Mouse (Mus musculus): ENCODE measurements around the gene Pknox2. TPM values are rescaled to one million over a fixed set of nuclear protein-coding genes. Genes with fewer than 3 reads are reported as not detected.

Gene Pknox2
- polyA plus RNA-seq, 1 experiment, result 83.7 TPM

GRCm38 (mm10) chr9:37047490-37047889 lies 99.7 kb downstream of the Pknox2 start:
- no peak overlapping the region for H3K4me3 ChIP-seq (ENCODE audit: control insufficient read depth, low read depth, low read length)
- H3K36me3 ChIP-seq (ENCODE audit: control insufficient read depth, insufficient read depth, low read length), result no peaks in the 10 kb centered on the region
- no peaks in the 10 kb centered on the region for H3K27me3 ChIP-seq (ENCODE audit: control insufficient read depth, insufficient read depth, low read length)
- TF ChIP-seq CTCF (IDR thresholded peaks at IDR 0.05; ENCODE audit: control insufficient read depth, insufficient read depth, insufficient replicate concordance, low read depth, low read length) (no peak), POLR2A (IDR thresholded peaks at IDR 0.05; ENCODE audit: control insufficient read depth, low read depth, low read length) (no peak)
- H3K27ac ChIP-seq (ENCODE audit: control insufficient read depth, insufficient read depth, low read depth, low read length), result peak overlapping the region; percentile 8; the same call in 1 of the 2 replicates
- H3K4me1 ChIP-seq (ENCODE audit: control insufficient read depth, insufficient read depth, low read length), result no peaks in the 10 kb centered on the region

- no peak overlapping the region for H3K27ac ChIP-seq (ENCODE audit: control insufficient read depth, insufficient read depth, low read depth, low read length)
- H3K27me3 ChIP-seq (ENCODE audit: control insufficient read depth, insufficient read depth, low read length), result no peaks in the 10 kb centered on the region
- H3K4me1 ChIP-seq (ENCODE audit: control insufficient read depth, insufficient read depth, low read length), result no peaks in the 10 kb centered on the region
- no peaks in the 10 kb centered on the region for H3K36me3 ChIP-seq (ENCODE audit: control insufficient read depth, insufficient read depth, low read length)
- H3K4me3 ChIP-seq (ENCODE audit: control insufficient read depth, low read depth, low read length), result no peak overlapping the region
- TF ChIP-seq CTCF (IDR thresholded peaks at IDR 0.05; ENCODE audit: control insufficient read depth, insufficient read depth, insufficient replicate concordance, low read depth, low read length), result no peak
- no peak for TF ChIP-seq POLR2A (IDR thresholded peaks at IDR 0.05; ENCODE audit: control insufficient read depth, low read depth, low read length)
Observed at GRCm38 (mm10) chr9:37045875-37046274, 101.3 kb downstream of the Pknox2 start.

- no peak overlapping the region for H3K27ac ChIP-seq (ENCODE audit: control insufficient read depth, insufficient read depth, low read depth, low read length)
- H3K4me3 ChIP-seq (ENCODE audit: control insufficient read depth, low read depth, low read length), result no peak overlapping the region
- no peaks in the 10 kb centered on the region for H3K36me3 ChIP-seq (ENCODE audit: control insufficient read depth, insufficient read depth, low read length)
- TF ChIP-seq POLR2A (IDR thresholded peaks at IDR 0.05; ENCODE audit: control insufficient read depth, low read depth, low read length), result no peak
- no peak for TF ChIP-seq CTCF (IDR thresholded peaks at IDR 0.05; ENCODE audit: control insufficient read depth, insufficient read depth, insufficient replicate concordance, low read depth, low read length)
- H3K27me3 ChIP-seq (ENCODE audit: control insufficient read depth, insufficient read depth, low read length), result no peaks in the 10 kb centered on the region
- no peaks in the 10 kb centered on the region for H3K4me1 ChIP-seq (ENCODE audit: control insufficient read depth, insufficient read depth, low read length)
Observed at GRCm38 (mm10) chr9:37044165-37044564, 103.0 kb downstream of the Pknox2 start.

- no peaks in the 10 kb centered on the region for H3K36me3 ChIP-seq (ENCODE audit: control insufficient read depth, insufficient read depth, low read length)
- no peak for TF ChIP-seq POLR2A (IDR thresholded peaks at IDR 0.05; ENCODE audit: control insufficient read depth, low read depth, low read length)
- no peak for TF ChIP-seq CTCF (IDR thresholded peaks at IDR 0.05; ENCODE audit: control insufficient read depth, insufficient read depth, insufficient replicate concordance, low read depth, low read length)
- H3K27me3 ChIP-seq (ENCODE audit: control insufficient read depth, insufficient read depth, low read length), result no peaks in the 10 kb centered on the region
- H3K27ac ChIP-seq (ENCODE audit: control insufficient read depth, insufficient read depth, low read depth, low read length), result no peak overlapping the region
- no peak overlapping the region for H3K4me3 ChIP-seq (ENCODE audit: control insufficient read depth, low read depth, low read length)
- H3K4me1 ChIP-seq (ENCODE audit: control insufficient read depth, insufficient read depth, low read length), result no peaks in the 10 kb centered on the region
Observed at GRCm38 (mm10) chr9:37038859-37039258, 108.3 kb downstream of the Pknox2 start.

GRCm38 (mm10) chr9:37038445-37038844 lies 108.8 kb downstream of the Pknox2 start:
- Histone ChIP-seq H3K27me3 (ENCODE audit: control insufficient read depth, insufficient read depth, low read length) (no peaks in the 10 kb centered on the region), H3K4me1 (ENCODE audit: control insufficient read depth, insufficient read depth, low read length) (no peaks in the 10 kb centered on the region), H3K27ac (ENCODE audit: control insufficient read depth, insufficient read depth, low read depth, low read length) (no peak overlapping the region), H3K36me3 (ENCODE audit: control insufficient read depth, insufficient read depth, low read length) (no peaks in the 10 kb centered on the region), H3K4me3 (ENCODE audit: control insufficient read depth, low read depth, low read length) (no peak overlapping the region)
- TF ChIP-seq CTCF (IDR thresholded peaks at IDR 0.05; ENCODE audit: control insufficient read depth, insufficient read depth, insufficient replicate concordance, low read depth, low read length) (no peak), POLR2A (IDR thresholded peaks at IDR 0.05; ENCODE audit: control insufficient read depth, low read depth, low read length) (no peak)

GRCm38 (mm10) chr9:37037405-37037804 lies 109.8 kb downstream of the Pknox2 start:
- Histone ChIP-seq H3K4me3 (ENCODE audit: control insufficient read depth, low read depth, low read length) (no peak overlapping the region), H3K27ac (ENCODE audit: control insufficient read depth, insufficient read depth, low read depth, low read length) (no peak overlapping the region)

GRCm38 (mm10) chr9:37035248-37035647 lies 112.0 kb downstream of the Pknox2 start:
- Histone ChIP-seq H3K36me3 (ENCODE audit: control insufficient read depth, insufficient read depth, low read length) (no peaks in the 10 kb centered on the region), H3K4me3 (ENCODE audit: control insufficient read depth, low read depth, low read length) (no peak overlapping the region), H3K4me1 (ENCODE audit: control insufficient read depth, insufficient read depth, low read length) (no peaks in the 10 kb centered on the region), H3K27me3 (ENCODE audit: control insufficient read depth, insufficient read depth, low read length) (no peaks in the 10 kb centered on the region), H3K27ac (ENCODE audit: control insufficient read depth, insufficient read depth, low read depth, low read length) (no peak overlapping the region)
- TF ChIP-seq POLR2A (IDR thresholded peaks at IDR 0.05; ENCODE audit: control insufficient read depth, low read depth, low read length) (no peak), CTCF (IDR thresholded peaks at IDR 0.05; ENCODE audit: control insufficient read depth, insufficient read depth, insufficient replicate concordance, low read depth, low read length) (no peak)

More at GRCm38 (mm10) chr9:37037405-37037804, 109.8 kb downstream of the Pknox2 start:
- Histone ChIP-seq H3K36me3 (ENCODE audit: control insufficient read depth, insufficient read depth, low read length) (no peaks in the 10 kb centered on the region), H3K4me1 (ENCODE audit: control insufficient read depth, insufficient read depth, low read length) (no peaks in the 10 kb centered on the region), H3K27me3 (ENCODE audit: control insufficient read depth, insufficient read depth, low read length) (no peaks in the 10 kb centered on the region)
- no peak for TF ChIP-seq POLR2A (IDR thresholded peaks at IDR 0.05; ENCODE audit: control insufficient read depth, low read depth, low read length)

GRCm38 (mm10) chr9:37034316-37034715 lies 112.9 kb downstream of the Pknox2 start:
- TF ChIP-seq POLR2A (IDR thresholded peaks at IDR 0.05; ENCODE audit: control insufficient read depth, low read depth, low read length) (no peak), CTCF (IDR thresholded peaks at IDR 0.05; ENCODE audit: control insufficient read depth, insufficient read depth, insufficient replicate concordance, low read depth, low read length) (no peak)
- Histone ChIP-seq H3K36me3 (ENCODE audit: control insufficient read depth, insufficient read depth, low read length) (no peaks in the 10 kb centered on the region), H3K27me3 (ENCODE audit: control insufficient read depth, insufficient read depth, low read length) (no peaks in the 10 kb centered on the region), H3K4me3 (ENCODE audit: control insufficient read depth, low read depth, low read length) (no peak overlapping the region), H3K4me1 (ENCODE audit: control insufficient read depth, insufficient read depth, low read length) (no peaks in the 10 kb centered on the region), H3K27ac (ENCODE audit: control insufficient read depth, insufficient read depth, low read depth, low read length) (no peak overlapping the region)
